Mouse (Mus musculus) adrenal gland (tissue): Measurements from ENCODE around the gene Crybg2.

ENCODE experiments used
- intact Hi-C: fragments of 180-260 bp; cut with DNase I; formaldehyde crosslinking; loops from one replicate; pipeline ENCODE4 v1.15.1; 2025

The Crybg2 gene

GRCm38 (mm10) chr4:134119644-134120043 is 59.0 kb downstream of the Crybg2 start:
- intact Hi-C loops, result no loop called here

GRCm38 (mm10) chr4:134120192-134120805 is 59.7 kb downstream of the Crybg2 start:
- intact Hi-C loops, result no loop called here

- intact Hi-C loops, result no loop called here
These were observed 60.3 kb downstream of the Crybg2 start for GRCm38 (mm10) chr4:134120916-134121315.

- intact Hi-C loops, result no loop called here
These were observed 61.0 kb downstream of the Crybg2 start for GRCm38 (mm10) chr4:134121571-134121970.

GRCm38 (mm10) chr4:134122281-134122680 is 61.7 kb downstream of the Crybg2 start:
- intact Hi-C loops, result no loop called here

GRCm38 (mm10) chr4:134123147-134123546 is 62.5 kb downstream of the Crybg2 start:
- intact Hi-C loops, result loop anchor here (1.0 kb wide), 1 partner anchor 31 kb away; no protein-coding TSS in a partner anchor

GRCm38 (mm10) chr4:134123680-134124551 is 63.3 kb downstream of the Crybg2 start:
- intact Hi-C loops, result loop anchor here (1.0 kb wide), 1 partner anchor 32 kb away; no protein-coding TSS in a partner anchor

- intact Hi-C loops, result no loop called here
These were observed 64.9 kb downstream of the Crybg2 start for GRCm38 (mm10) chr4:134125383-134126060.

GRCm38 (mm10) chr4:134126300-134127120 is 65.9 kb downstream of the Crybg2 start:
- intact Hi-C loops, result no loop called here

GRCm38 (mm10) chr4:134127121-134127455 is 66.5 kb downstream of the Crybg2 start:
- intact Hi-C loops, result no loop called here

- intact Hi-C loops, result no loop called here
These were observed 67.2 kb downstream of the Crybg2 start for GRCm38 (mm10) chr4:134127793-134128192.

GRCm38 (mm10) chr4:134128221-134128982 is 67.8 kb downstream of the Crybg2 start, which contains the start of gene Sh3bgrl3:
TSS of gene Sh3bgrl3 (minus strand) at chr4:134128789.
- intact Hi-C loops, result no loop called here

- intact Hi-C loops, result no loop called here
These were observed 68.4 kb downstream of the Crybg2 start for GRCm38 (mm10) chr4:134128983-134129362.

GRCm38 (mm10) chr4:134129482-134129881 is 68.9 kb downstream of the Crybg2 start:
- intact Hi-C loops, result no loop called here

GRCm38 (mm10) chr4:134132117-134132516 is 71.5 kb downstream of the Crybg2 start:
- intact Hi-C loops, result no loop called here

- intact Hi-C loops, result no loop called here
These were observed 72.0 kb downstream of the Crybg2 start for GRCm38 (mm10) chr4:134132519-134133095.

GRCm38 (mm10) chr4:134136280-134136926 is 75.8 kb downstream of the Crybg2 start:
- intact Hi-C loops, result no loop called here

GRCm38 (mm10) chr4:134138857-134139256 is 78.2 kb downstream of the Crybg2 start:
- intact Hi-C loops, result no loop called here
